Mouse (Mus musculus) bone marrow, adult 2 months (tissue): ENCODE data around the gene Rapgef4. TPM values are rescaled to one million over a fixed set of nuclear protein-coding genes. Genes with fewer than 3 reads are reported as not detected.
A peak's percentile ranks its signal among the peaks of the same experiment; 100 is the strongest.

Experiments used
- H3K27ac ChIP-seq: fragments of 200-500 bp; 2 replicates; pipeline ENCODE4 v1.5.1; 2012; ENCODE audit warnings: low read depth, mild to moderate bottlenecking, control low read depth, inconsistent platforms, low read length; ENCODE audit not compliant: control insufficient read depth, poor library complexity, insufficient read depth
- H3K4me1 ChIP-seq: fragments of 200-500 bp; 2 replicates; pipeline ENCODE4 v1.6.1; 2011; ENCODE audit warnings: low read length; ENCODE audit not compliant: control insufficient read depth, insufficient read depth
- H3K4me3 ChIP-seq: fragments of 200-500 bp; replicated peaks from 2 replicates; pipeline ENCODE3; 2011; ENCODE audit warnings: mild to moderate bottlenecking, low read depth, low read length, control low read depth; ENCODE audit not compliant: control insufficient read depth
- CTCF ChIP-seq: fragments of 200-500 bp; IDR thresholded peaks from 2 replicates; pipeline ENCODE4 v1.5.1; 2011; ENCODE audit warnings: low read length, control low read depth; ENCODE audit not compliant: control insufficient read depth, insufficient read depth
- POLR2A ChIP-seq: fragments of 200-500 bp; IDR thresholded peaks from 2 replicates; pipeline ENCODE4 v1.6.1; 2011; ENCODE audit warnings: low read depth, mild to moderate bottlenecking, control low read depth, low read length, borderline replicate concordance; ENCODE audit not compliant: control insufficient read depth
- WGBS: fragments of 180-500 bp; shearing (Covaris S2); methylation state at CpG from one replicate; pipeline ENCODE4 v1.1.7; 2018; 5-methylcytosine and 5-hydroxymethylcytosine counted together
- polyA plus RNA-seq: library from polyadenylated mRNA; stranded (reverse); fragments of >200 nt; gene quantifications from 2 replicates; pipeline ENCODE4 v1.2.4, GENCODE M21; 2011; ENCODE audit warnings: low replicate concordance; ENCODE audit not compliant: missing spikeins, insufficient read depth, insufficient read length

Gene Rapgef4
- polyA plus RNA-seq, 1 experiment: 4.9 TPM

- peak overlapping the region; percentile 74 for H3K4me3 ChIP-seq
- peaks cover 1% of the 10 kb centered on the region; the same call in 1 of the 2 replicates for H3K4me1 ChIP-seq
- WGBS: under 1% methylated on average over 60 of the region's 60 CpGs
- H3K27ac ChIP-seq: peak overlapping the region; percentile 70; the same call in 1 of the 2 replicates
- no peak for TF ChIP-seq CTCF
Observed at GRCm38 (mm10) chr2:72285888-72286661, 305.0 kb downstream of the Rapgef4 start.

GRCm38 (mm10) chr2:72287142-72287541, 306.1 kb downstream of the Rapgef4 start:
- 30% methylated on average over 4 of the region's 4 CpGs for WGBS
- Histone ChIP-seq H3K27ac (peak overlapping the region; percentile 16; the same call in 1 of the 2 replicates), H3K4me3 (peak overlapping the region; percentile 11), H3K4me1 (peaks cover 1% of the 10 kb centered on the region; the same call in 1 of the 2 replicates)
- no peak for TF ChIP-seq POLR2A
- TF ChIP-seq CTCF: no peak

GRCm38 (mm10) chr2:72288932-72289534, 308.0 kb downstream of the Rapgef4 start:
- Histone ChIP-seq H3K4me3 (no peak overlapping the region), H3K4me1 (peaks cover 1% of the 10 kb centered on the region; the same call in 1 of the 2 replicates), H3K27ac (no peak overlapping the region)
- WGBS: 90% methylated on average over 11 of the region's 11 CpGs
- TF ChIP-seq POLR2A (no peak), CTCF (no peak)

GRCm38 (mm10) chr2:72291103-72291502, 310.1 kb downstream of the Rapgef4 start:
- TF ChIP-seq POLR2A (no peak), CTCF (no peak)
- H3K4me3 ChIP-seq: no peak overlapping the region
- peaks cover 1% of the 10 kb centered on the region; the same call in 1 of the 2 replicates for H3K4me1 ChIP-seq
- H3K27ac ChIP-seq: no peak overlapping the region
- WGBS: 80% methylated on average over 1 of the region's 1 CpGs

- no peak for TF ChIP-seq CTCF
- TF ChIP-seq POLR2A: no peak
- H3K27ac ChIP-seq: no peak overlapping the region
- WGBS: 56% methylated on average over 8 of the region's 8 CpGs
Observed at GRCm38 (mm10) chr2:72292573-72292972, 311.5 kb downstream of the Rapgef4 start.

GRCm38 (mm10) chr2:72294994-72295393, 314.0 kb downstream of the Rapgef4 start:
- TF ChIP-seq CTCF (no peak), POLR2A (no peak)
- 86% methylated on average over 6 of the region's 6 CpGs for WGBS
- H3K4me3 ChIP-seq: no peak overlapping the region
- H3K4me1 ChIP-seq: no peaks in the 10 kb centered on the region; the same call in 1 of the 2 replicates
- no peak overlapping the region for H3K27ac ChIP-seq

More at GRCm38 (mm10) chr2:72292573-72292972, 311.5 kb downstream of the Rapgef4 start:
- H3K4me1 ChIP-seq: peaks cover 1% of the 10 kb centered on the region; the same call in 1 of the 2 replicates
- H3K4me3 ChIP-seq: no peak overlapping the region

- 65% methylated on average over 10 of the region's 10 CpGs for WGBS
- no peak overlapping the region for H3K27ac ChIP-seq
- H3K4me1 ChIP-seq: no peaks in the 10 kb centered on the region; the same call in 1 of the 2 replicates
- H3K4me3 ChIP-seq: no peak overlapping the region
- TF ChIP-seq POLR2A (no peak), CTCF (no peak)
Observed at GRCm38 (mm10) chr2:72296984-72297715, 316.1 kb downstream of the Rapgef4 start.

GRCm38 (mm10) chr2:72297716-72298082, 316.7 kb downstream of the Rapgef4 start:
- Histone ChIP-seq H3K27ac (no peak overlapping the region), H3K4me1 (no peaks in the 10 kb centered on the region; the same call in 1 of the 2 replicates), H3K4me3 (no peak overlapping the region)
- TF ChIP-seq CTCF (no peak), POLR2A (no peak)
- WGBS: 57% methylated on average over 10 of the region's 10 CpGs
